In genomic region chr1:24633553-24634132, GRCm38 (mm10) we compare ENCODE assay signal across 8 mouse cellular contexts. TPM values are rescaled to one million over a fixed set of nuclear protein-coding genes. Genes with fewer than 3 reads are reported as not detected.
A peak's percentile ranks its signal among the peaks of the same experiment; 100 is the strongest.
DNase-seq lines count a peak whose midpoint lies in the region; ATAC-seq lines count a peak whose summit lies in the region.

No protein-coding gene starts in this region.

- intact Hi-C loops in left cerebral cortex, postnatal 25 days (cut with DNase I) = loop anchor here (2.0 kb wide), 1 partner anchor 255 kb away; no protein-coding TSS in a partner anchor

- H3K9me3 ChIP-seq in forebrain, embryonic 13.5 days (replicated peaks) = no peaks in the 10 kb centered on the region
- no peaks in the 10 kb centered on the region for H3K9me3 ChIP-seq in forebrain, embryonic 10.5 days

- no peak for DNase-seq in forebrain, embryonic 10.5 days (ENCODE audit: extremely low spot score, low spot score)
- peak; percentile 8 for DNase-seq in 416B (ENCODE audit: low read depth)
- DNase-seq in cerebellum, postnatal 14 days = peak; percentile 69 to 74
- peak; percentile 20 for DNase-seq in heart, postnatal 4 days
- DNase-seq in left cerebral cortex, postnatal 25 days (ENCODE audit: low spot score in 2 of 2) = peak; percentile 32 to 51
- DNase-seq in splenic B cell, adult 2 months (ENCODE audit: low read depth, low spot score) = peak; percentile 13
- no peak for DNase-seq in ovary, postnatal 36 days (ENCODE audit: low spot score)

- H3K27ac ChIP-seq in forebrain, embryonic 13.5 days = no peak overlapping the region
- H3K27ac ChIP-seq in forebrain, embryonic 10.5 days = no peak overlapping the region

- H3K4me2 ChIP-seq in forebrain, embryonic 13.5 days = no peak overlapping the region

- H3K4me3 ChIP-seq in forebrain, embryonic 13.5 days = no peak overlapping the region
- H3K4me3 ChIP-seq in forebrain, embryonic 10.5 days = no peak overlapping the region

- no peak overlapping the region for H3K9ac ChIP-seq in forebrain, embryonic 13.5 days

- WGBS in forebrain, embryonic 13.5 days = 41% methylated on average over 14 of the region's 14 CpGs
- 42% methylated on average over 14 of the region's 14 CpGs for WGBS in forebrain, embryonic 10.5 days

- no peaks in the 10 kb centered on the region for H3K36me3 ChIP-seq in forebrain, embryonic 13.5 days (ENCODE audit: poor library complexity, severe bottlenecking)
- no peaks in the 10 kb centered on the region for H3K36me3 ChIP-seq in forebrain, embryonic 10.5 days (replicated peaks)
- H3K36me3 ChIP-seq in splenic B cell, adult 2 months (ENCODE audit: control insufficient read depth, insufficient read depth, low read length, poor library complexity, severe bottlenecking) = no peaks in the 10 kb centered on the region

- ATAC-seq in forebrain, embryonic 13.5 days = peak; percentile 48; the same call in 1 of the 2 replicates

- no peaks in the 10 kb centered on the region for H3K27me3 ChIP-seq in forebrain, embryonic 13.5 days
- H3K27me3 ChIP-seq in forebrain, embryonic 10.5 days (ENCODE audit: poor library complexity, severe bottlenecking) = no peaks in the 10 kb centered on the region
- H3K27me3 ChIP-seq in splenic B cell, adult 2 months (ENCODE audit: control insufficient read depth, insufficient read depth, low read length, poor library complexity, severe bottlenecking) = no peaks in the 10 kb centered on the region

- H3K4me1 ChIP-seq in forebrain, embryonic 13.5 days = no peaks in the 10 kb centered on the region
- no peaks in the 10 kb centered on the region for H3K4me1 ChIP-seq in forebrain, embryonic 10.5 days

RNA-seq across cellular contexts. Expression of gene Lmbrd1, which starts 44.8 kb away (rescaled TPM):
- 31.2 and 33.6 TPM in 2 replicates for polyA plus RNA-seq in forebrain, embryonic 13.5 days (2015; fragmentation: Nextera tagmentation; extraction: Ambion mirVana)
- 23.3 and 24.0 TPM in 2 replicates for polyA plus RNA-seq in forebrain, embryonic 10.5 days (2016; fragmentation: Nextera tagmentation; extraction: Ambion mirVana)
- 10 to 100 TPM; 28.8 TPM for total RNA-seq in heart, postnatal 4 days (2021)
- 100 to 1,000 TPM; 130 to 137 TPM for total RNA-seq in left cerebral cortex, postnatal 25 days (2021)

RNA-seq across cellular contexts. Expression of gene Col19a1, which starts 46.4 kb away (rescaled TPM):
- polyA plus RNA-seq in forebrain, embryonic 13.5 days (2015; fragmentation: Nextera tagmentation; extraction: Ambion mirVana) = 0.48 and 1.0 TPM in 2 replicates
- 0.07 and 0.14 TPM in 2 replicates for polyA plus RNA-seq in forebrain, embryonic 10.5 days (2016; fragmentation: Nextera tagmentation; extraction: Ambion mirVana)
- not detected for total RNA-seq in heart, postnatal 4 days (2021)
- total RNA-seq in left cerebral cortex, postnatal 25 days (2021) = 10 to 100 TPM; 27.4 to 28.9 TPM

Comparison
In these comparisons a context has a peak if more than half of its experiments do, and no peak if none do; other contexts are left out.
1. DNase-seq: peak in 416B (single experiment), cerebellum, postnatal 14 days (2 of 2), heart, postnatal 4 days (single experiment), left cerebral cortex, postnatal 25 days (2 of 2) and splenic B cell, adult 2 months (single experiment); none in forebrain, embryonic 10.5 days (single experiment) and ovary, postnatal 36 days (single experiment).
2. RNA of gene Lmbrd1, which starts 44.8 kb away (total RNA-seq): 130 to 137 TPM in left cerebral cortex, postnatal 25 days; 28.8 TPM in heart, postnatal 4 days; every median in the first group is over 4 times any median in the second.
3. RNA of gene Col19a1, which starts 46.4 kb away (total RNA-seq): 27.4 to 28.9 TPM in left cerebral cortex, postnatal 25 days; not detected in heart, postnatal 4 days; every median in the first group is over 10 times any median in the second.